Mouse (Mus musculus) spleen, embryonic (tissue): ENCODE data around the gene Gm29423.
"Not testable (repeated sequence)": the region's sequence is repeated elsewhere in the genome, so short reads cannot be mapped to it uniquely, and the experiment has no call there.

Experiments
- CTCF ChIA-PET: fragments of 350-600 bp; sonication (Branson Sonifier 250); formaldehyde crosslinking; loops from one replicate; lab custom pipeline; 2022; lab: Charles Lee

Gene Gm29423

DNA sequence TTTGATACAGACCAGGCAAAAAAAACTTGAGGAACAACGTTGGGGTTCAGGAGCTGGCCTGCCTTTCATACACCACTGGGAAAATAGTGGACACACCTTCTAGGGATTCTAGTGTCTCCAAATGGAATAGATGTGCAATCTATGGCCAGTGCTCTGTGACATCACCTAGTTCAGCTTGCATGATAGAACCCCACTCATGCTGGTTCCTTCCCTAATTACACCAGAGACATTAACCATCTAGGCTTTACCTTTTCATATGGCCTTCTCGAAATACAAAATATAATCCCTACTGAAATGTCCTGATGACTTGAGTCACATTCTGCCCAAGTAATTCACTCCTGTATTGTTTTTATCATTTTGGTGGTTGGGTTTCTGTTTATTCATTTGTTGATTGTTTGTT lies at the start of gene Gm29423, which contains the start of gene Gm29644:
Gene Gm29423 (minus strand): TSS at position 101 of the 400 bp plus-strand sequence.
Gene Gm29644 (minus strand): TSS at position 157 of the 400 bp plus-strand sequence.
- CTCF ChIA-PET: not testable (repeated sequence)

GRCm38 (mm10) chrY:70273542-70273941 lies 29.5 kb downstream of the Gm29423 start, which contains the start of gene Gm21118:
TSS of gene Gm21118 (minus strand) at chrY:70273642.
- CTCF ChIA-PET: not testable (repeated sequence)
